Mouse (Mus musculus): ENCODE measurements around the gene Heg1.
A peak's percentile ranks its signal among the peaks of the same experiment; 100 is the strongest.

Heg1 gene

GRCm38 (mm10) chr16:33705258-33705657 lies 21.1 kb downstream of the Heg1 start:
- DNase-seq (ENCODE audit: low read depth, low spot score) = no peak

- DNase-seq (ENCODE audit: low read depth, low spot score) = no peak
Measured at GRCm38 (mm10) chr16:33706111-33706890, 22.1 kb downstream of the Heg1 start.

- no peak for DNase-seq (ENCODE audit: low read depth, low spot score)
Measured at GRCm38 (mm10) chr16:33708031-33708430, 23.9 kb downstream of the Heg1 start.

- no peak for DNase-seq (ENCODE audit: low read depth, low spot score)
Measured at GRCm38 (mm10) chr16:33708585-33709397, 24.6 kb downstream of the Heg1 start.

- DNase-seq (ENCODE audit: low read depth, low spot score) = peak; percentile 59
Measured at GRCm38 (mm10) chr16:33714271-33714670, 30.1 kb downstream of the Heg1 start.

GRCm38 (mm10) chr16:33723241-33723640 lies 39.1 kb downstream of the Heg1 start:
- DNase-seq (ENCODE audit: low read depth, low spot score) = no peak

GRCm38 (mm10) chr16:33723983-33724382 lies 39.8 kb downstream of the Heg1 start:
- DNase-seq (ENCODE audit: low read depth, low spot score) = no peak

GRCm38 (mm10) chr16:33726261-33726660 lies 42.1 kb downstream of the Heg1 start:
- DNase-seq (ENCODE audit: low read depth, low spot score) = no peak

GRCm38 (mm10) chr16:33726892-33727291 lies 42.7 kb downstream of the Heg1 start:
- no peak for DNase-seq (ENCODE audit: low read depth, low spot score)

GRCm38 (mm10) chr16:33728427-33728826 lies 44.3 kb downstream of the Heg1 start:
- DNase-seq (ENCODE audit: low read depth, low spot score) = no peak

- DNase-seq (ENCODE audit: low read depth, low spot score) = no peak
Measured at GRCm38 (mm10) chr16:33731291-33731690, 47.1 kb downstream of the Heg1 start.

- DNase-seq (ENCODE audit: low read depth, low spot score) = no peak
Measured at GRCm38 (mm10) chr16:33732237-33732749, 48.1 kb downstream of the Heg1 start.

- no peak for DNase-seq (ENCODE audit: low read depth, low spot score)
Measured at GRCm38 (mm10) chr16:33732846-33733580, 48.8 kb downstream of the Heg1 start.

- DNase-seq (ENCODE audit: low read depth, low spot score) = no peak
Measured at GRCm38 (mm10) chr16:33733864-33734263, 49.7 kb downstream of the Heg1 start.

- DNase-seq (ENCODE audit: low read depth, low spot score) = no peak
Measured at GRCm38 (mm10) chr16:33734545-33734944, 50.4 kb downstream of the Heg1 start.

GRCm38 (mm10) chr16:33735238-33735637 lies 51.1 kb downstream of the Heg1 start:
- no peak for DNase-seq (ENCODE audit: low read depth, low spot score)

- no peak for DNase-seq (ENCODE audit: low read depth, low spot score)
Measured at GRCm38 (mm10) chr16:33735791-33736190, 51.6 kb downstream of the Heg1 start.

- no peak for DNase-seq (ENCODE audit: low read depth, low spot score)
Measured at GRCm38 (mm10) chr16:33736746-33737145, 52.6 kb downstream of the Heg1 start.

GRCm38 (mm10) chr16:33738949-33739719 lies 55.0 kb downstream of the Heg1 start:
- peak; percentile 95 for DNase-seq (ENCODE audit: low read depth, low spot score)

GRCm38 (mm10) chr16:33739802-33740201 lies 55.6 kb downstream of the Heg1 start:
- DNase-seq (ENCODE audit: low read depth, low spot score) = peak; percentile 54

GRCm38 (mm10) chr16:33740416-33740815 lies 56.2 kb downstream of the Heg1 start:
- DNase-seq (ENCODE audit: low read depth, low spot score) = no peak

All from forelimb bud, embryonic 11.5 days (tissue).